Mouse (Mus musculus): ENCODE measurements around the gene Olfr1076.
"Not testable (repeated sequence)": the region's sequence is repeated elsewhere in the genome, so short reads cannot be mapped to it uniquely, and the experiment has no call there.

- not testable (repeated sequence) for TF ChIP-seq POLR2A (IDR thresholded peaks at IDR 0.05; ENCODE audit: borderline replicate concordance, low read depth, low read length); CTCF (IDR thresholded peaks at IDR 0.05; ENCODE audit: low read depth, low read length)
These were observed 49.9 kb downstream of the Olfr1076 start, which contains the start of gene Olfr1080 for GRCm38 (mm10) chr2:86558135-86558534.

All from bone marrow macrophage, adult 2 months (primary cell).